Mouse (Mus musculus): ENCODE results near the gene Mettl7b. TPM values are rescaled to one million over a fixed set of nuclear protein-coding genes. Genes with fewer than 3 reads are reported as not detected.
A peak's percentile ranks its signal among the peaks of the same experiment; 100 is the strongest.

Gene Mettl7b
- total RNA-seq, 4 experiments from 2014 or later, result not detected

DNA sequence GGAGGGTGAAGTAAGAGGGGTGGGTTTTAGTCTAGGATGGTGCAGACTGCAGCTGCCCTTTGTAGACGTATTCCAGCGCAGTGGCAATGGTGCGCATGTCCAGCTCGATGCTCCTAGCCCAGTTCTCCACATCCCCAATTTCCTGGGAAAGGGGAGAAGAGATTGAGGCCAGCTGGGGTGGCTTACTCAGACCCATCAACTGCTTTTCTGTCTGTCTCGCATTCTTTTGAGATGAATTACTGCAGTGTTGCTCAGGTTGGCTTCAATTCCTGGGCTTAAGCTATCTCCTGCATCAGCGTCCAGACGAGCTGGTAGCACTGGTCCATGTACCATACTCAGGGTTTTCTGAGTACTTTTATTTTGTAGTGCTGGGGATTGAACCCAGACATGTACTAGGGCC, 40.8 kb downstream of the Mettl7b start:
- no peak for DNase-seq (ENCODE audit: low spot score in 2 of 2)

GRCm38 (mm10) chr10:128919203-128919631, 41.6 kb downstream of the Mettl7b start:
- peak in 1 of 2 experiments; percentile 42 for DNase-seq (ENCODE audit: low spot score in 2 of 2)

DNA sequence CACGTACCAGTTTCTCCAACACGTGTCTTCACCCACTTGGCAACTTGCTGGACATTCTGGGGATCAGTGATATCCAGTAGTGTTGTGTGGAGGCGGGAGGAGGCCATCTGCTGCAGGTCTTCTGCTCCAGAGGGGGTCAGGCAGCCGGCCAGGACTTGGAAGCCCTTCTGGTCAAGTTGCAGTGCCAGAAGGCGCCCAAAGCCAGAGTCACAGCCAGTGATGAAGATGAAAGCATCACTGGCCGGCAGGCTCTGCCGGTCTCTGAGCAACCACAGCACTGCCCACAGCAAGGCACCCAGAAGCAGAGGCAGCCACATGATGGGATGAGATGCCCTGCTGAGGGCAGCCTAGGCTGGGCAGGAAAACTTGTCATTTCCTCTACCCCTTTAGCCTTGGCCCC, 42.5 kb downstream of the Mettl7b start:
- DNase-seq (ENCODE audit: low spot score in 2 of 2), result peak in 1 of 2 experiments; percentile 58

- DNase-seq (ENCODE audit: low spot score in 2 of 2), result no peak
Measured at GRCm38 (mm10) chr10:128917400-128917799, 43.4 kb downstream of the Mettl7b start.

DNA sequence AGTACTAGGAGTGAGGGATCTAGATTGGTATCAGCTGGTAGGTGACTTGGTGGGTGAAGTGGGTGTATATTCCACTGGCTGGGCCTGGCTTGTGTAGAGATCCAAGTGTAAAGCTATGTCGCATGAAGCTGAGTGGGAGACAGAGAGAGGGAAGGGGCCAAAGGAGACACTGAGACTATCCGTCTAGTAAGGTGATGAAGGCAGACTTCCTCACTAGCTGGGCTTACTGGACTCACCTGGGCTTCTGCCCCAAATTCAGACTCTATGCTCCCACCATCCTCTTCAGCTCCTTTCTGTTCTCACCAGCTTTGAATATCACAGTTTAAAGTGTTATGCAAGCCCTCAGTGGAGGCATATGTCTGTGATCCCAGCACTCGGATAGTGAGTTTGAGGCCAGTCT, 44.1 kb downstream of the Mettl7b start:
- DNase-seq (ENCODE audit: low spot score in 2 of 2), result no peak

- no peak for DNase-seq (ENCODE audit: low spot score in 2 of 2)
Measured at GRCm38 (mm10) chr10:128915550-128915949, 45.2 kb downstream of the Mettl7b start.

DNA sequence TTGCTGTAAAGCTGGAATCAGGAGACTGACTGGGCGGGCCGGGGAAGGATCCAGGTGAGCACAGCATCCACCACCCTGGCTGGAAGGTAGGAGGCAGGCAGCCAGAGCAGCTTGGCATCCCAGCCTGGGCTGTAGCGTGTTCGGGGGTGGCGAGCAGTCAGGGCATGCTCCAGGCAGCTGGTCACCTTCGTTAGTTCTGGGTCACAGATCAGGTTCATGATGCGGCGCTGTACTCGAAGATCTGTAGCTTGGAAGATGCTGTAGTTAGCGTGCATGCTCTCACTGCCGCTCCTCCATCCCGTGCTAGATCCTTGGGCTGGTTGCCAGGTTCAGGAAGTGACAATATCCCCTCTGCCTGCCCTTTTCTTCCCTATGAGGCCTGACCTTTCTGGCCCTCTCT, 47.1 kb downstream of the Mettl7b start:
- DNase-seq (ENCODE audit: low spot score in 2 of 2), result no peak

DNA sequence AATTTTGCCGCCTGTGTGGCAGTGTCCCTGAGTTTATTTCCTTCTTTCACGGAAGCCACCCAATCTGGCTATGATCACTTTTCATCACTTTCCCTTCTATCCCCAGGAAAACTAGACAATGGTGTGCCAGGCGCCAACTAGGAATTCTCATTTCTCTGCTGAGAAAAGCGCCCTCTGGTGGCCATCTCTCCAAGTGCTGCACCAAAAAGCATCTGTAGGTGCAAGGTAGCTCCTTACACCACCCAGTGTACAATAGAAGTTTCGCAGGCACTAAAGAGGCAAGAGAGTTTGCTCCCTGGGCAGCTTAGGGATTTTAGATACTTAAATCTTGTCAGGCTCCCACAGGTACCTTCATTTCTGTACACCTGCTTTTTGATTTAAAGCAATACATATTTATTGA, 47.6 kb downstream of the Mettl7b start:
- DNase-seq (ENCODE audit: low spot score in 2 of 2), result peak; percentile 69 to 88

GRCm38 (mm10) chr10:128912791-128913190, 48.0 kb downstream of the Mettl7b start:
- DNase-seq (ENCODE audit: low spot score in 2 of 2), result no peak

DNA sequence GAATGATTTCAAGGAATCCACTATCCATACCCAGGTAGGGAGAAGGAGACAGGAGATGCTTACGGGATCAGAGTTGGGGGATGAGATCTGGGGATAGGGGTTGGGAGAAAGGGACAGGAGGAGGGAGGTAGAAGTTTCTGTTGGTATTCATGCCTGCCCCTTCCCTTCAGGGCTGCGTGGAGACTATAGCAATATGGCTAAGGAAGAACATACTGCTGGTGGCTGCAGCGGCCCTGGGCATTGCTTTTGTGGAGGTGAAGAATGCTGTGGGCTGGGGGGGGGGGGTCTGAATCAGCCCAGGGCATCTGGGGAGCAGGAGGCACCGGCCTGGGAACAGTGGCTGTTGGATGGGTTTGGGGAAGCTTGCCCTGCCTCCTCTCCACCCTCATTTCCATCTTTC, 48.5 kb downstream of the Mettl7b start:
- DNase-seq (ENCODE audit: low spot score in 2 of 2), result no peak

DNA sequence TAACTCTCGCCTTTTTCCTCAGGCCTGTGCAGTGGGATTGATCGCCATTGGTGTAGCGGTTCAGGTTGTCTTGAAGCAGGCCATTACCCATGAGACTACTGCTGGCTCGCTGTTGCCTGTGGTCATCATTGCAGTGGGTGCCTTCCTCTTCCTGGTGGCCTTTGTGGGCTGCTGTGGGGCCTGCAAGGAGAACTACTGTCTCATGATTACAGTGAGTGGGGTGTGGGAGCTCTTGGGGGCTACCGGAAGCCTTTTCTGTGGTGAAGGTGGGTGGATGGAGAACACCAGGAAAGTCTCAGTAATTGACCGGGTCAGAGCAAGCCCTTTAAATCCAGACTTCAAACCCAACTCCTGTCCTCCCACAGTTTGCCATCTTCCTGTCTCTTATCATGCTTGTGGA, 49.4 kb downstream of the Mettl7b start:
- no peak for DNase-seq (ENCODE audit: low spot score in 2 of 2)

GRCm38 (mm10) chr10:128910066-128910841, 50.5 kb downstream of the Mettl7b start:
- peak in 1 of 2 experiments; percentile 63 for DNase-seq (ENCODE audit: low spot score in 2 of 2)

DNA sequence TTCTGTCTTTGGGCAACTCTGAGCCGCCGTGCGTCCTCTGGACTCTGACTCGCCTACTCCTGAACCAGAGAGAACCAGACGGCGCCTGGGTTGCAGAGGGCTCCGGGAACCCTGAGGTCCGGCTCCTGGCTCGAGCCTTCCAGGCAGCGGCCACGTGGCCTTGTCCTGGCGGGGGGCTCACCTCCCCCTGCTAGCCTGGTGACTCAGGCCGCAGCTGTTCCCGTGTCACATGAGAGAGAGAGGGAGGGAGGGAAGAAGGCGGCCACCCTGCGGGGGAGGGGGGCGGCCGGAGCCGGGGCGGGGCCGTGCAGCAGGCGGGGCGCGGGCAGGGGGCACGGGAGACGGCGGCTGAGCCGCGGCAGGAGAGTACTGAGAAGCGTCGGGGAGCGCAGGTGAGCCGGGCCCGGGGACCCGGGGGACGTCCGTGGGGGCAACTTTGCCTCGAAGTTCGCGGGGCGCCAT, 51.2 kb downstream of the Mettl7b start:
- DNase-seq (ENCODE audit: low spot score in 2 of 2), result peak in 1 of 2 experiments; percentile 80

- DNase-seq (ENCODE audit: low spot score in 2 of 2), result no peak
Measured at GRCm38 (mm10) chr10:128908778-128909448, 51.9 kb downstream of the Mettl7b start.

Other genes with a start within 250 kb of the Mettl7b start
- 10 to 100 TPM in 1 of 4 experiments, 1 to 10 TPM in 3; 9.0 to 10.5 (median 9.6) TPM for gene Dgka, start 216.1 kb downstream of the Mettl7b start, total RNA-seq (2022)
- 10 to 100 TPM; 28.6 to 31.6 (median 30.2) TPM for gene Pym1, start 213.1 kb downstream of the Mettl7b start, total RNA-seq (2022)
- 1 to 10 TPM in 1 of 4 experiments, under 1 TPM in 3; 0.59 to 1.8 (median 0.85) TPM for gene Mmp19, start 170.1 kb downstream of the Mettl7b start, total RNA-seq (2022)
- 10 to 100 TPM; 62.4 to 73.2 (median 65.8) TPM for gene Dnajc14, start 156.9 kb downstream of the Mettl7b start, total RNA-seq (2022)
- gene Tmem198b, start 156.6 kb downstream of the Mettl7b start, total RNA-seq (2022), result 10 to 100 TPM; 10.5 to 12.0 (median 11.4) TPM
- gene Sarnp, start 143.7 kb downstream of the Mettl7b start, total RNA-seq (2022), result 10 to 100 TPM; 29.7 to 35.2 (median 31.2) TPM
- 1 to 10 TPM; 6.5 to 8.7 (median 7.8) TPM for gene Ormdl2, start 139.3 kb downstream of the Mettl7b start, total RNA-seq (2022)
- gene Gdf11, start 69.3 kb downstream of the Mettl7b start, total RNA-seq (2022), result 10 to 100 TPM; 13.3 to 15.2 (median 13.9) TPM
- 100 to 1,000 TPM in 2 of 4 experiments, 10 to 100 TPM in 2; 67.2 to 139 (median 94.1) TPM for gene Cd63, start 60.0 kb downstream of the Mettl7b start, total RNA-seq (2022)
- gene Rdh5, start 38.1 kb downstream of the Mettl7b start, total RNA-seq (2022), result 10 to 100 TPM in 2 of 4 experiments, 1 to 10 TPM in 2; 5.0 to 12.3 (median 8.9) TPM
- gene Bloc1s1, start 37.0 kb downstream of the Mettl7b start, total RNA-seq (2022), result 100 to 1,000 TPM in 1 of 4 experiments, 10 to 100 TPM in 3; 83.3 to 106 (median 89.5) TPM
- 10 to 100 TPM; 12.6 to 15.5 (median 13.9) TPM for gene Itga7, start 27.2 kb downstream of the Mettl7b start, total RNA-seq (2022)
- not detected for gene Olfr9, start 28.4 kb upstream of the Mettl7b start, total RNA-seq (2022)
- not detected for gene Olfr763, start 49.8 kb upstream of the Mettl7b start, total RNA-seq (2022)
- gene Olfr764-ps1, start 78.9 kb upstream of the Mettl7b start, total RNA-seq (2022), result not detected
- not detected for gene Olfr765, start 89.0 kb upstream of the Mettl7b start, total RNA-seq (2022)
- gene Olfr766-ps1, start 108.0 kb upstream of the Mettl7b start, total RNA-seq (2022), result not detected
- gene Olfr767, start 121.9 kb upstream of the Mettl7b start, total RNA-seq (2022), result not detected
- gene Olfr768, start 138.4 kb upstream of the Mettl7b start, total RNA-seq (2022), result not detected
- gene Olfr769, start 156.9 kb upstream of the Mettl7b start, total RNA-seq (2022), result not detected
- gene Olfr770, start 178.0 kb upstream of the Mettl7b start, total RNA-seq (2022), result not detected
- gene Olfr771, start 203.8 kb upstream of the Mettl7b start, total RNA-seq (2022), result not detected
- not detected for gene Olfr772, start 216.9 kb upstream of the Mettl7b start, total RNA-seq (2022)
- gene Olfr773, start 226.4 kb upstream of the Mettl7b start, total RNA-seq (2022), result not detected